Mouse (Mus musculus) ES-E14 (cell line): ENCODE results near the gene Wdr4.

Experiments
- HCFC1 ChIP-seq: IDR thresholded peaks from 2 replicates; pipeline ENCODE4 v1.6.1; 2012; ENCODE audit warnings: low read length, inconsistent platforms, borderline replicate concordance; ENCODE audit not compliant: insufficient read depth
- MAFK ChIP-seq: IDR thresholded peaks from 2 replicates; pipeline ENCODE4 v1.6.1; 2014; ENCODE audit warnings: mild to moderate bottlenecking, low read depth, low read length, inconsistent platforms; ENCODE audit not compliant: insufficient read depth
- ZNF384 ChIP-seq: IDR thresholded peaks from 2 replicates; pipeline ENCODE4 v1.6.1; 2012; ENCODE audit warnings: low read depth, low read length, inconsistent platforms

DNA sequence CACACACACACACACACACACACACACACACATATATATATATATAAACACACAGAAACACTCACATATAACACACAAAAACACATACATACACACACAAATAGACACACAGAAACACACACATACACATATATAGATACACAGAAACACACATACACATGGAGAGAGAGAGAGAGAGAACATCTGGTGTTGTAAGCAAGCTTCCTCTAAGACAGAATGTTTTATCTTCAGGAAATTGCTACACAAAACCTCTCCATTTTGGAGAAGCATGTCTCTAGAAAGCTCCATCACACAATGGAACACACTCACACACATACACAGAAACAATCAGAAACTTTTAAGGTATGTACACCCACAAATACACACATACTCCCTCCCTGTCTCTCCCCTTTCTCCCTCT is 28.4 kb downstream of the Wdr4 start:
- TF ChIP-seq MAFK (no peak), ZNF384 (no peak), HCFC1 (no peak)
